Comparison of ENCODE assay signal across 32 mouse cellular contexts in genomic region chr2:26597810-26598209, GRCm38 (mm10). TPM values are rescaled to one million over a fixed set of nuclear protein-coding genes. Genes with fewer than 3 reads are reported as not detected.
DNase-seq lines count a peak whose midpoint lies in the region; ATAC-seq and TF ChIP-seq lines count a peak whose summit lies in the region.
"Had no signal": no experiment of that assay in that cellular context is flagged by ENCODE, and none has a peak within 500 bp of the region (broad histone marks: within the 10 kb centered on the region; RNA-seq: fewer than 3 reads in every experiment).

No protein-coding gene starts in this region.

- peaks cover 3% of the 10 kb centered on the region; the same call in 1 of the 2 replicates for H3K79me2 ChIP-seq in liver, adult 2 months (ENCODE audit: control insufficient read depth, insufficient read depth, low read length)

- H3K4me2 ChIP-seq in embryonic facial prominence, embryonic 13.5 days = no peak overlapping the region
- H3K4me2 ChIP-seq in liver, embryonic 11.5 days = no peak overlapping the region
- H3K4me2 ChIP-seq: embryonic facial prominence, embryonic 12.5 days; forebrain, embryonic 12.5 days; forebrain, embryonic 15.5 days; heart, embryonic 13.5 days; hindbrain, embryonic 14.5 days; intestine, embryonic 15.5 days had no signal

- H3K9ac ChIP-seq in embryonic facial prominence, embryonic 13.5 days = no peak overlapping the region
- no peak overlapping the region for H3K9ac ChIP-seq in liver, adult 2 months (ENCODE audit: low read depth, low read length)
- no peak overlapping the region for H3K9ac ChIP-seq in liver, embryonic 11.5 days (ENCODE audit: low read depth, low read length)
- H3K9ac ChIP-seq: embryonic facial prominence, embryonic 12.5 days; forebrain, embryonic 12.5 days; forebrain, embryonic 15.5 days; heart, embryonic 13.5 days; hindbrain, embryonic 14.5 days; intestine, embryonic 15.5 days had no signal

- WGBS in embryonic facial prominence, embryonic 13.5 days = 95% methylated on average over 2 of the region's 2 CpGs
- WGBS in embryonic facial prominence, embryonic 10.5 days = 91% methylated on average over 2 of the region's 2 CpGs
- WGBS in liver, adult 2 months = 35% methylated on average over 2 of the region's 2 CpGs
- WGBS in liver, embryonic 11.5 days = 87% methylated on average over 2 of the region's 2 CpGs
- 33% methylated on average over 2 of the region's 2 CpGs for WGBS in bone marrow, adult 2 months

- no peaks in the 10 kb centered on the region; the same call in 1 of the 2 replicates for H3K27me3 ChIP-seq in embryonic facial prominence, embryonic 13.5 days
- H3K27me3 ChIP-seq in embryonic facial prominence, embryonic 10.5 days (replicated peaks; ENCODE audit: low read depth, poor library complexity, severe bottlenecking) = peaks cover 16% of the 10 kb centered on the region
- H3K27me3 ChIP-seq in liver, adult 2 months (ENCODE audit: control insufficient read depth, insufficient read depth, low read length) = no peaks in the 10 kb centered on the region
- H3K27me3 ChIP-seq in liver, embryonic 11.5 days (replicated peaks; ENCODE audit: control insufficient read depth, insufficient read depth, low read length) = no peaks in the 10 kb centered on the region
- H3K27me3 ChIP-seq: embryonic facial prominence, embryonic 12.5 days; heart, embryonic 13.5 days; intestine, embryonic 15.5 days had no signal

- TF ChIP-seq CTCF in liver, adult 2 months (IDR thresholded peaks at IDR 0.05; ENCODE audit: low read depth, low read length) = no peak
- no peak for TF ChIP-seq CTCF in bone marrow, adult 2 months (IDR thresholded peaks at IDR 0.05; ENCODE audit: control insufficient read depth, insufficient read depth, low read length)

- ATAC-seq in embryonic facial prominence, embryonic 13.5 days (ENCODE audit: insufficient number of reproducible peaks, insufficient read depth, low FRiP score, low TSS enrichment, low read depth) = no peak
- ATAC-seq in liver, embryonic 11.5 days (replicated peaks; ENCODE audit: low FRiP score) = no peak
- ATAC-seq in megakaryocyte, adult 5-6 weeks (ENCODE audit: poor library complexity, severe bottlenecking) = peak; percentile 63
- ATAC-seq in inflammation-experienced regulatory T-cells, adult 6 months = no peak
- ATAC-seq: CD4-positive, CD25-positive, alpha-beta regulatory T cell, adult 4 months; forebrain, embryonic 15.5 days; intestine, embryonic 15.5 days had no signal

- H3K9me3 ChIP-seq in embryonic facial prominence, embryonic 13.5 days = no peaks in the 10 kb centered on the region
- H3K9me3 ChIP-seq in embryonic facial prominence, embryonic 10.5 days = no peaks in the 10 kb centered on the region
- H3K9me3 ChIP-seq in liver, embryonic 11.5 days (ENCODE audit: control insufficient read depth, low read length) = no peaks in the 10 kb centered on the region
- H3K9me3 ChIP-seq: embryonic facial prominence, embryonic 12.5 days; forebrain, embryonic 12.5 days; forebrain, embryonic 15.5 days; heart, embryonic 10.5 days; heart, embryonic 13.5 days; intestine, embryonic 15.5 days had no signal

- no peak for DNase-seq in embryonic facial prominence, embryonic 10.5 days (ENCODE audit: low spot score)
- DNase-seq in liver, adult 2 months (ENCODE audit: extremely low read depth, low read depth, low spot score) = no peak
- DNase-seq in liver, embryonic 11.5 days (ENCODE audit: low spot score) = no peak
- DNase-seq in heart, adult 8-10 months (ENCODE audit: low spot score) = no peak
- DNase-seq: adrenal gland, adult 2 months; adrenal gland, postnatal 36 days; cerebellum, adult 11-12 months; cerebellum, adult 8-10 months; cerebellum, postnatal 10 days; cerebellum, postnatal 36 days; gastrocnemius, postnatal 25 days; heart, postnatal 14 days; heart, postnatal 4 days; kidney, adult 18-20 months had no signal

- H3K4me1 ChIP-seq in embryonic facial prominence, embryonic 13.5 days = peaks cover 12% of the 10 kb centered on the region
- peaks cover 21% of the 10 kb centered on the region for H3K4me1 ChIP-seq in embryonic facial prominence, embryonic 10.5 days
- peaks cover 41% of the 10 kb centered on the region for H3K4me1 ChIP-seq in liver, adult 2 months (ENCODE audit: control insufficient read depth, insufficient read depth, low read length)
- peaks cover 26% of the 10 kb centered on the region for H3K4me1 ChIP-seq in liver, embryonic 11.5 days (replicated peaks; ENCODE audit: control insufficient read depth, insufficient read depth, low read length)
- peaks cover 8% of the 10 kb centered on the region for H3K4me1 ChIP-seq in bone marrow, adult 2 months (ENCODE audit: control insufficient read depth, insufficient read depth, low read length)
- H3K4me1 ChIP-seq: forebrain, embryonic 12.5 days; forebrain, embryonic 15.5 days had no signal

- H3K27ac ChIP-seq in embryonic facial prominence, embryonic 13.5 days = 0 out of 2 replicates have a peak overlapping the region, but pooled peaks have one; percentile 19
- H3K27ac ChIP-seq in embryonic facial prominence, embryonic 10.5 days (replicated peaks) = no peak overlapping the region
- peak overlapping the region; percentile 13 for H3K27ac ChIP-seq in liver, adult 2 months (replicated peaks; ENCODE audit: insufficient read depth, low read depth, low read length)
- no peak overlapping the region for H3K27ac ChIP-seq in liver, embryonic 11.5 days (ENCODE audit: low read depth, low read length)
- peak overlapping the region; percentile 27; the same call in 1 of the 2 replicates for H3K27ac ChIP-seq in bone marrow, adult 2 months (ENCODE audit: control insufficient read depth, insufficient read depth, low read depth, low read length, poor library complexity)
- H3K27ac ChIP-seq: embryonic facial prominence, embryonic 12.5 days; forebrain, embryonic 12.5 days; forebrain, embryonic 15.5 days; heart, embryonic 10.5 days; heart, embryonic 13.5 days; hindbrain, embryonic 14.5 days; intestine, embryonic 15.5 days had no signal

- peaks cover 30% of the 10 kb centered on the region for H3K36me3 ChIP-seq in embryonic facial prominence, embryonic 13.5 days
- peaks cover 19% of the 10 kb centered on the region for H3K36me3 ChIP-seq in embryonic facial prominence, embryonic 10.5 days (replicated peaks)
- H3K36me3 ChIP-seq in liver, adult 2 months (ENCODE audit: control insufficient read depth, insufficient read depth, low read length) = peaks cover 10% of the 10 kb centered on the region; the same call in 1 of the 2 replicates
- H3K36me3 ChIP-seq in liver, embryonic 11.5 days (ENCODE audit: control insufficient read depth, insufficient read depth, low read length) = peaks cover 6% of the 10 kb centered on the region; the same call in 1 of the 2 replicates
- H3K36me3 ChIP-seq: embryonic facial prominence, embryonic 12.5 days; forebrain, embryonic 12.5 days; forebrain, embryonic 15.5 days had no signal

- no peak overlapping the region for H3K4me3 ChIP-seq in embryonic facial prominence, embryonic 13.5 days
- no peak overlapping the region for H3K4me3 ChIP-seq in embryonic facial prominence, embryonic 10.5 days
- no peak overlapping the region for H3K4me3 ChIP-seq in liver, adult 2 months (ENCODE audit: insufficient read depth, low read depth, low read length)
- no peak overlapping the region for H3K4me3 ChIP-seq in liver, embryonic 11.5 days (ENCODE audit: low read depth, low read length)
- no peak overlapping the region for H3K4me3 ChIP-seq in bone marrow, adult 2 months (replicated peaks; ENCODE audit: control insufficient read depth, low read depth, low read length)
- H3K4me3 ChIP-seq: embryonic facial prominence, embryonic 12.5 days; erythroblast, embryonic 14.5 days; forebrain, embryonic 12.5 days; forebrain, embryonic 15.5 days; heart, embryonic 10.5 days; heart, embryonic 13.5 days; intestine, embryonic 15.5 days had no signal

- TF ChIP-seq POLR2A in liver, adult 2 months (IDR thresholded peaks at IDR 0.05; ENCODE audit: extremely low read depth, insufficient read depth, low read length) = no peak
- no peak for TF ChIP-seq POLR2A in bone marrow, adult 2 months (IDR thresholded peaks at IDR 0.05; ENCODE audit: borderline replicate concordance, control insufficient read depth, low read depth, low read length)

RNA-seq across cellular contexts. Expression of gene Agpat2, which starts 6.4 kb away (rescaled TPM):
- polyA plus RNA-seq in embryonic facial prominence, embryonic 13.5 days (2015; fragmentation: Nextera tagmentation; extraction: Ambion mirVana) = 23.4 and 25.2 TPM in 2 replicates
- polyA plus RNA-seq in embryonic facial prominence, embryonic 10.5 days (2016; fragmentation: Nextera tagmentation; extraction: Ambion mirVana) = 12.4 and 12.9 TPM in 2 replicates
- 116 and 153 TPM in 2 replicates for total RNA-seq in liver, adult 2 months (2014; rRNA removed)
- 421 and 511 TPM in 2 replicates for polyA plus RNA-seq in liver, adult 2 months (2012; rRNA removed)
- polyA plus RNA-seq in liver, embryonic 11.5 days (2014; fragmentation: Nextera tagmentation; extraction: Ambion mirVana) = 36.1 and 40.1 TPM in 2 replicates
- polyA plus RNA-seq in bone marrow, adult 2 months (2011; ENCODE audit: insufficient read depth, insufficient read length, low replicate concordance, missing spikeins) = 10.6 and 32.5 TPM in 2 replicates
- 37.0 and 41.9 TPM in 2 replicates for total RNA-seq in megakaryocyte, adult 5-6 weeks (2015)
- total RNA-seq in megakaryocyte, adult 5-6 weeks (2017) = 38.1 and 43.6 TPM in 2 replicates
- polyA plus RNA-seq in inflammation-experienced regulatory T-cells, adult 6 months (2017; shearing (Covaris generic)) = 1 to 10 TPM; 6.6 to 9.1 (median 7.4) TPM
- 10 to 100 TPM; 51.1 to 65.9 (median 60.8) TPM for total RNA-seq in heart, adult 8-10 months (2022)

RNA-seq across cellular contexts. Expression of gene Gm20532, which starts 11.4 kb away (rescaled TPM):
- not detected in 2 replicates for polyA plus RNA-seq in embryonic facial prominence, embryonic 13.5 days (2015; fragmentation: Nextera tagmentation; extraction: Ambion mirVana)
- polyA plus RNA-seq in embryonic facial prominence, embryonic 10.5 days (2016; fragmentation: Nextera tagmentation; extraction: Ambion mirVana) = not detected in 2 replicates
- total RNA-seq in liver, adult 2 months (2014; rRNA removed) = not detected in 2 replicates
- not detected in 2 replicates for polyA plus RNA-seq in liver, adult 2 months (2012; rRNA removed)
- polyA plus RNA-seq in liver, embryonic 11.5 days (2014; fragmentation: Nextera tagmentation; extraction: Ambion mirVana) = not detected in 2 replicates
- polyA plus RNA-seq in bone marrow, adult 2 months (2011; ENCODE audit: insufficient read depth, insufficient read length, low replicate concordance, missing spikeins) = not detected in 2 replicates
- 0.36 TPM in 1 of 2 replicates, not detected in the other for total RNA-seq in megakaryocyte, adult 5-6 weeks (2015)
- total RNA-seq in megakaryocyte, adult 5-6 weeks (2017) = not detected in 2 replicates
- not detected for polyA plus RNA-seq in inflammation-experienced regulatory T-cells, adult 6 months (2017; shearing (Covaris generic))
- not detected for total RNA-seq in heart, adult 8-10 months (2022)
- total RNA-seq: adrenal gland, adult 2 months; adrenal gland, postnatal 36 days; gastrocnemius, adult 8-10 months; gastrocnemius, postnatal 25 days; heart, postnatal 14 days; heart, postnatal 4 days had no signal
- polyA plus RNA-seq: adrenal gland, adult 2 months; C2C12; CD4-positive, CD25-positive, alpha-beta regulatory T cell, adult 4 months; embryonic facial prominence, embryonic 12.5 days; erythroblast, embryonic 14.5 days; forebrain, embryonic 12.5 days; forebrain, embryonic 15.5 days; gonadal fat pad, adult 2 months; heart, embryonic 10.5 days; heart, embryonic 13.5 days; heart, embryonic 16.5 days; hindbrain, embryonic 11.5 days; hindbrain, embryonic 14.5 days; intestine, embryonic 15.5 days had no signal

RNA-seq across cellular contexts. Expression of gene Egfl7, which starts 18.0 kb away (rescaled TPM):
- polyA plus RNA-seq in embryonic facial prominence, embryonic 13.5 days (2015; fragmentation: Nextera tagmentation; extraction: Ambion mirVana) = 88.5 and 92.7 TPM in 2 replicates
- 93.2 and 96.6 TPM in 2 replicates for polyA plus RNA-seq in embryonic facial prominence, embryonic 10.5 days (2016; fragmentation: Nextera tagmentation; extraction: Ambion mirVana)
- total RNA-seq in liver, adult 2 months (2014; rRNA removed) = 58.6 and 67.0 TPM in 2 replicates
- 60.7 and 90.0 TPM in 2 replicates for polyA plus RNA-seq in liver, adult 2 months (2012; rRNA removed)
- 161 and 181 TPM in 2 replicates for polyA plus RNA-seq in liver, embryonic 11.5 days (2014; fragmentation: Nextera tagmentation; extraction: Ambion mirVana)
- polyA plus RNA-seq in bone marrow, adult 2 months (2011; ENCODE audit: insufficient read depth, insufficient read length, low replicate concordance, missing spikeins) = 91.0 and 128 TPM in 2 replicates
- 1.6 and 3.1 TPM in 2 replicates for total RNA-seq in megakaryocyte, adult 5-6 weeks (2015)
- total RNA-seq in megakaryocyte, adult 5-6 weeks (2017) = 3.7 and 3.9 TPM in 2 replicates
- polyA plus RNA-seq in inflammation-experienced regulatory T-cells, adult 6 months (2017; shearing (Covaris generic)) = 1 to 10 TPM in 2 of 3 experiments, not detected in 1; 1.7 to 2.3 TPM
- total RNA-seq in heart, adult 8-10 months (2022) = 100 to 1,000 TPM; 122 to 172 (median 148) TPM
- polyA plus RNA-seq: CD4-positive, CD25-positive, alpha-beta regulatory T cell, adult 4 months had no signal

RNA-seq across cellular contexts. Expression of gene Fam69b, which starts 30.4 kb away (rescaled TPM):
- 65.6 and 66.6 TPM in 2 replicates for polyA plus RNA-seq in embryonic facial prominence, embryonic 13.5 days (2015; fragmentation: Nextera tagmentation; extraction: Ambion mirVana)
- polyA plus RNA-seq in embryonic facial prominence, embryonic 10.5 days (2016; fragmentation: Nextera tagmentation; extraction: Ambion mirVana) = 39.9 and 43.8 TPM in 2 replicates
- total RNA-seq in liver, adult 2 months (2014; rRNA removed) = 0.09 and 0.13 TPM in 2 replicates
- polyA plus RNA-seq in liver, adult 2 months (2012; rRNA removed) = 0.41 and 0.60 TPM in 2 replicates
- polyA plus RNA-seq in liver, embryonic 11.5 days (2014; fragmentation: Nextera tagmentation; extraction: Ambion mirVana) = 10.5 and 11.1 TPM in 2 replicates
- polyA plus RNA-seq in bone marrow, adult 2 months (2011; ENCODE audit: insufficient read depth, insufficient read length, low replicate concordance, missing spikeins) = 0.99 and 4.2 TPM in 2 replicates
- total RNA-seq in megakaryocyte, adult 5-6 weeks (2015) = 0.33 TPM in 1 of 2 replicates, not detected in the other
- total RNA-seq in megakaryocyte, adult 5-6 weeks (2017) = 0.11 and 0.33 TPM in 2 replicates
- 1 to 10 TPM; 1.2 to 4.2 (median 2.1) TPM for polyA plus RNA-seq in inflammation-experienced regulatory T-cells, adult 6 months (2017; shearing (Covaris generic))
- 10 to 100 TPM; 15.0 to 26.6 (median 20.9) TPM for total RNA-seq in heart, adult 8-10 months (2022)
- polyA plus RNA-seq: erythroblast, embryonic 14.5 days had no signal

Comparison
In these comparisons a context has a peak if more than half of its experiments do, and no peak if none do; other contexts are left out.
1. H3K27ac ChIP-seq: peak in embryonic facial prominence, embryonic 13.5 days (single experiment), liver, adult 2 months (single experiment) and bone marrow, adult 2 months (single experiment); none in embryonic facial prominence, embryonic 10.5 days (single experiment) and liver, embryonic 11.5 days (single experiment).
2. RNA of gene Agpat2, which starts 6.4 kb away (polyA plus RNA-seq): 421 to 511 TPM in liver, adult 2 months; 36.1 to 40.1 TPM in liver, embryonic 11.5 days, 10.6 to 32.5 TPM in bone marrow, adult 2 months, 23.4 to 25.2 TPM in embryonic facial prominence, embryonic 13.5 days, 12.4 to 12.9 TPM in embryonic facial prominence, embryonic 10.5 days and 6.6 to 9.1 TPM in inflammation-experienced regulatory T-cells, adult 6 months; every median in the first group is over 10 times any median in the second.
3. RNA of gene Egfl7, which starts 18.0 kb away (polyA plus RNA-seq): 161 to 181 TPM in liver, embryonic 11.5 days, 91.0 to 128 TPM in bone marrow, adult 2 months, 93.2 to 96.6 TPM in embryonic facial prominence, embryonic 10.5 days, 60.7 to 90.0 TPM in liver, adult 2 months and 88.5 to 92.7 TPM in embryonic facial prominence, embryonic 13.5 days; 1.7 to 2.3 TPM in inflammation-experienced regulatory T-cells, adult 6 months; every median in the first group is over 10 times any median in the second.